Mouse (Mus musculus): ENCODE data around the gene Flvcr1.

DNA sequence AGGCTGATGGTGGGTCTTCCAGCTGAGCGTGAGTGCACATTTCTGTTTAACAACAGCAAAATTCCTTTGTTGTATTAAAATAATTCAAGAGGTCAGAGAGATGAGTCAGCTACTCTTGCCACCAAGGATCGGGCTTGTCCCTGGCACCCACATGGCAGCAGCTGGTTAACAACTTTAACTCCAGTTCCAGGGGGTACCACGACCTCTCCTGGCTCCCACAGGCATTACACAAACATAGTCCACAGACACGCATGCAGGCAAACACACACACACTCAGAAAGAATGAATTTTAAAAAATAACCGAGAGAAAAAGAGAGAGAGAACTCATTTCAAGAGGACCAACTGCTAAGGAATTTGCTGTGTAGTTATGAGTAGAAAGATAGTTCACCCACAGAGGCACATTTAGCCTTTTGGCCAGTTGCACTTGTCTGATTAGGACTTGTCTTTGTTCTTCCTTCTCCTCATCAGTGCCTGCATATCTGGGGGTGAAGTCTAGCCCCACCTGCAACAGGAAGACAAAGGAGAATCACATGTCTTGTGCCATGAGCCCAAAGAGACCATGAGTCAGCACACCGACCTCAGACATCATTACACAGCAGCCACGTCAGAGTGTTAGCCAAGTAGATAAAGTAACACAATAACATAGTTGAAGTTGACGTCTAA is 29.0 kb upstream of the Flvcr1 start:
- TF ChIP-seq MYOG (IDR thresholded peaks at IDR 0.05; ENCODE audit: control insufficient read depth, extremely low read depth, insufficient read length) (no peak), USF1 (IDR thresholded peaks at IDR 0.05; ENCODE audit: low read depth) (no peak), CTCF (IDR thresholded peaks at IDR 0.05; ENCODE audit: control insufficient read depth, insufficient read depth, insufficient read length) (peak; percentile 30)
